Mouse (Mus musculus): ENCODE measurements around the gene Ankrd65.

DNA sequence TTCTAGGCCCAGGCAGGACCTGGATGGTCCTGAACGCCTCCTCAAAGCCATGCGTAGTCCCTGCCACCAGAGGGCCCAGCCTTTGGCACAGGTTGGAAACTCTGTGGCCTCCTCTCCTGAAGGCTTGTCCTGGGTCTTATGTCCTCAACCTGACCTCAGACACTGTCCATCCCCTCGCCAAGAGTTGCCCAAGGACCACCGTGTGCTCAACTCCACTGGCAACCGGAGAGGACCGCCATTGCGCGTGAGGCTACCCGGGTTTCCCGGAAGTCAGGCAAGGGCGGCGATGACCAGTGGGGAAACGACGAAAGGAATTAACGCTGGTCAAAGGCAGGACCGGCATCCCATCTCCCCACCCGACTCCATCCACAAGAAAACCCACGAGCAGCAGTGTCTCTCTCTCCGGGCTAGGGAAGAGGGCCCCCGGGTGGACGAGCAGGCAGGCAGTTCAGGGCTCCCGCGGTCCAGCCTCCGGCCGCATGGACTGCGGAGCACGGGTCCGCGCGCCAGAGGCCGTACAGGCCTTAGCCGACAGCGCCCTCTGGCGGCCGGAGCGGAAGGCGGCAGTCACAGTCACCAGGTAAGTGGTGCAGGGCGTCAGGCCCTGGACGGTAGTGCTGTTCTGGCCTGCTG, 20.2 kb upstream of the Ankrd65 start:
- TF ChIP-seq POLR2AphosphoS2 (IDR thresholded peaks at IDR 0.05; ENCODE audit: insufficient read length, low read depth), result peak; percentile 86
- TF ChIP-seq POLR2A (IDR thresholded peaks at IDR 0.05; ENCODE audit: insufficient read length, low read depth), result peak; percentile 79
- no peak for TF ChIP-seq E2F4 (IDR thresholded peaks at IDR 0.05; ENCODE audit: insufficient read depth)
- TF ChIP-seq SRF (IDR thresholded peaks at IDR 0.05; ENCODE audit: control insufficient read depth, insufficient read length, low read depth), result no peak
- TF ChIP-seq MYOG (IDR thresholded peaks at IDR 0.05; ENCODE audit: control insufficient read depth in 1 of 3, insufficient read depth in 1 of 3, insufficient read length in 2 of 3, low read depth in 2 of 3), result peak in 1 of 3 experiments; percentile 10
- TF ChIP-seq USF1 (IDR thresholded peaks at IDR 0.05; ENCODE audit: low read depth), result no peak
- no peak for TF ChIP-seq MAX (IDR thresholded peaks at IDR 0.05; ENCODE audit: low read depth)
- TF ChIP-seq MYOD1 (IDR thresholded peaks at IDR 0.05; ENCODE audit: control insufficient read depth in 1 of 3, insufficient read length in 2 of 3, low read depth in 2 of 3), result peak in 1 of 3 experiments; percentile 14
- TF ChIP-seq TCF12 (IDR thresholded peaks at IDR 0.05; ENCODE audit: insufficient read depth, poor library complexity, severe bottlenecking), result no peak
- TF ChIP-seq TCF3 (IDR thresholded peaks at IDR 0.05; ENCODE audit: insufficient read length, low read depth), result no peak
- TF ChIP-seq CEBPB (IDR thresholded peaks at IDR 0.05; ENCODE audit: insufficient read depth, poor library complexity, severe bottlenecking), result no peak
